Mouse (Mus musculus): ENCODE data around the gene Dip2c. TPM values are rescaled to one million over a fixed set of nuclear protein-coding genes. Genes with fewer than 3 reads are reported as not detected.

Gene Dip2c
- total and polyA plus RNA-seq, 3 experiments, result not detected

DNA sequence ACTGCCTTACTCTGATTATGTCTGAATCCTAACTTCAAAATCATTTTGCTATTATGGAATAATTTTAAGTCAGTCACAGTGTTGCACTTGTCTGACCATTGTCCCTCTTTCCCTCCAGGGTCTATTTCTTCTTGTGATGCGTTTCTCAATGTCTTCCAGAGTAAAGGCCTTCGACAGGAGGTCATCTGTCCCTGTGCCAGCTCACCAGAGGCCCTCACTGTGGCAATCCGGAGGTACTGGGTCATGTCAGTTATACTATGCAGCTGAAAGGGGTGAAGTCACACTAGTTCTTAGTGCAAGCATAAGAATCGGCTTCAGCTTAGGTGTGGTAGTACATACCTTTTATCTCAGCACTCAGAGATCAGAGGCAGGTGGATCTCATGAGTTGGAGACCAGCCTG is 300.4 kb downstream of the Dip2c start:
- no peaks in the 10 kb centered on the region for H3K4me1 ChIP-seq (ENCODE audit: control insufficient read depth in 1 of 2, insufficient read depth in 2 of 2, low read length in 2 of 2)
- H3K9ac ChIP-seq (ENCODE audit: control insufficient read depth, low read depth, low read length, poor library complexity, severe bottlenecking), result no peak overlapping the region
- H3K27ac ChIP-seq (ENCODE audit: control insufficient read depth, low read depth, low read length), result no peak overlapping the region
- H3K4me3 ChIP-seq (ENCODE audit: control insufficient read depth in 1 of 2, insufficient read depth in 1 of 2, low read depth in 2 of 2, low read length in 2 of 2), result no peak overlapping the region
- no peaks in the 10 kb centered on the region for H3K9me3 ChIP-seq (replicated peaks; ENCODE audit: insufficient read depth, low read length)
- no peak for DNase-seq (ENCODE audit: low read depth, low spot score)
- TF ChIP-seq USF1 (IDR thresholded peaks at IDR 0.05; ENCODE audit: low read depth, low read length) (no peak), ZMIZ1 (IDR thresholded peaks at IDR 0.05; ENCODE audit: low read depth, low read length) (no peak), ZC3H11A (IDR thresholded peaks at IDR 0.05; ENCODE audit: low read depth, low read length) (no peak), MYB (IDR thresholded peaks at IDR 0.05; ENCODE audit: low read depth, low read length) (no peak), MAZ (IDR thresholded peaks at IDR 0.05; ENCODE audit: low read depth, low read length) (no peak), UBTF (IDR thresholded peaks at IDR 0.05; ENCODE audit: borderline replicate concordance, insufficient read depth, low read depth, low read length) (no peak), GATA1 (IDR thresholded peaks at IDR 0.05; ENCODE audit: low read depth, low read length) (no peak), MYC (IDR thresholded peaks at IDR 0.05; ENCODE audit: low read depth, low read length) (no peak)
- H3K27me3 ChIP-seq (ENCODE audit: control insufficient read depth in 1 of 2, insufficient read depth in 2 of 2, low read length in 2 of 2), result peaks cover 0 to 1% of the 10 kb centered on the region in 2 experiments; a peak in 2 of 4 replicates
- H3K36me3 ChIP-seq (ENCODE audit: control insufficient read depth in 1 of 2, insufficient read depth in 2 of 2, low read length in 2 of 2), result no peaks in the 10 kb centered on the region
- H3K79me2 ChIP-seq (ENCODE audit: control insufficient read depth, insufficient read depth, low read length, poor library complexity), result no peaks in the 10 kb centered on the region

GRCm38 (mm10) chr13:9578456-9578855 is 302.1 kb downstream of the Dip2c start:
- Histone ChIP-seq H3K4me1 (ENCODE audit: control insufficient read depth in 1 of 2, insufficient read depth in 2 of 2, low read length in 2 of 2) (no peaks in the 10 kb centered on the region), H3K9ac (ENCODE audit: control insufficient read depth, low read depth, low read length, poor library complexity, severe bottlenecking) (no peak overlapping the region), H3K4me3 (ENCODE audit: control insufficient read depth in 1 of 2, insufficient read depth in 1 of 2, low read depth in 2 of 2, low read length in 2 of 2) (no peak overlapping the region), H3K27me3 (ENCODE audit: control insufficient read depth in 1 of 2, insufficient read depth in 2 of 2, low read length in 2 of 2) (peaks cover 0 to 1% of the 10 kb centered on the region in 2 experiments; a peak in 2 of 4 replicates), H3K79me2 (ENCODE audit: control insufficient read depth, insufficient read depth, low read length, poor library complexity) (no peaks in the 10 kb centered on the region), H3K9me3 (replicated peaks; ENCODE audit: insufficient read depth, low read length) (no peaks in the 10 kb centered on the region), H3K27ac (ENCODE audit: control insufficient read depth, low read depth, low read length) (no peak overlapping the region), H3K36me3 (ENCODE audit: control insufficient read depth in 1 of 2, insufficient read depth in 2 of 2, low read length in 2 of 2) (no peaks in the 10 kb centered on the region)
- TF ChIP-seq MAZ (IDR thresholded peaks at IDR 0.05; ENCODE audit: low read depth, low read length) (no peak), TAL1 (IDR thresholded peaks at IDR 0.05; ENCODE audit: low read length) (no peak), USF1 (IDR thresholded peaks at IDR 0.05; ENCODE audit: low read depth, low read length) (no peak), HCFC1 (IDR thresholded peaks at IDR 0.05; ENCODE audit: low read depth, low read length) (no peak), RAD21 (IDR thresholded peaks at IDR 0.05; ENCODE audit: low read depth, low read length) (no peak), GABPA (IDR thresholded peaks at IDR 0.05; ENCODE audit: low read depth, low read length) (no peak), JUND (IDR thresholded peaks at IDR 0.05; ENCODE audit: low read depth, low read length) (no peak), NELFE (IDR thresholded peaks at IDR 0.05; ENCODE audit: low read depth, low read length) (no peak), KAT2A (conservative IDR thresholded peaks at IDR 0.05; ENCODE audit: low read depth, low read length) (no peak), EP300 (IDR thresholded peaks at IDR 0.05; ENCODE audit: low read depth in 1 of 2, low read length in 2 of 2) (no peak), SMC3 (IDR thresholded peaks at IDR 0.05; ENCODE audit: low read depth, low read length) (no peak)
- DNase-seq (ENCODE audit: low read depth, low spot score), result no peak
